Mouse (Mus musculus) macrophage (primary cell): Measurements from ENCODE around the gene Aagab. TPM values are rescaled to one million over a fixed set of nuclear protein-coding genes. Genes with fewer than 3 reads are reported as not detected.

Source experiments
- H3K27ac ChIP-seq: fragments of 350-480 bp; formaldehyde crosslinking; 2 replicates; pipeline ENCODE4 v1.9.0; 2021
- H3K36me3 ChIP-seq: fragments of 350-480 bp; formaldehyde crosslinking; 2 replicates; pipeline ENCODE4 v1.9.0; 2021; ENCODE audit errors: inconsistent target
- H3K4me3 ChIP-seq: fragments of 350-480 bp; formaldehyde crosslinking; 2 replicates; pipeline ENCODE4 v1.9.0; 2021; ENCODE audit errors: inconsistent target
- H3K79me2 ChIP-seq: fragments of 350-480 bp; formaldehyde crosslinking; 2 replicates; pipeline ENCODE4 v1.9.0; 2021; ENCODE audit errors: inconsistent target
- WGBS: methylation state at CpG from one replicate; pipeline ENCODE4 v1.1.7; 2026; ENCODE audit warnings: inconsistent platforms; ENCODE audit not compliant: missing documents; 5-methylcytosine and 5-hydroxymethylcytosine counted together
- polyA plus RNA-seq: library from polyadenylated mRNA; stranded (reverse); fragments of 250-400 nt; gene quantifications from 3 replicates; pipeline ENCODE4 v1.2.4, GENCODE M21; 2018; ENCODE audit warnings: inconsistent platforms

The Aagab gene
- polyA plus RNA-seq, 1 experiment from 2014 or later: 24.3 TPM

DNA sequence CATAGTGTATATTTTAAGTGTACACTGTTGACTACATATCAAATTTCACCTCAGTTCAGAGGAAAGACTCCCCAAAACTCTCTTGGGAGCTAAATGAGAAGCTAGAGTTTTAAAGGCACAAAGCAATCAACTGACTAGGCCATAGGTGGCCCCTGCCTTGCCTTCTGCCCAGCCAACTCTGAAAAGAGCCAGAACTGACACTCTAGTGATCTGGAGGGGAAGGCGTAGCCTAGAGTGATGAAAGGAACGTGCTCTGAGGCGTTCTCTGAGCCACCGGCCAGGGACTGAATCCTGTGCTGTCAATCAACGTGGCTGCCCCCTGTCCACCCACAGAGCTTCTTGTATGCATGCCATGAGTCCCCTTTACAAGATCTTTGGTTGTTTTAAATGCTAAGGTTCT lies 82.9 kb downstream of the Aagab start:
- WGBS: 100% methylated on average over 5 of the region's 5 CpGs
- H3K27ac ChIP-seq: no peak overlapping the region
- H3K36me3 ChIP-seq: no peaks in the 10 kb centered on the region
- H3K4me3 ChIP-seq: no peak overlapping the region
- no peaks in the 10 kb centered on the region for H3K79me2 ChIP-seq

GRCm38 (mm10) chr9:63687413-63688015 lies 85.1 kb downstream of the Aagab start:
- WGBS: 95% methylated on average over 7 of the region's 7 CpGs
- H3K36me3 ChIP-seq: no peaks in the 10 kb centered on the region

DNA sequence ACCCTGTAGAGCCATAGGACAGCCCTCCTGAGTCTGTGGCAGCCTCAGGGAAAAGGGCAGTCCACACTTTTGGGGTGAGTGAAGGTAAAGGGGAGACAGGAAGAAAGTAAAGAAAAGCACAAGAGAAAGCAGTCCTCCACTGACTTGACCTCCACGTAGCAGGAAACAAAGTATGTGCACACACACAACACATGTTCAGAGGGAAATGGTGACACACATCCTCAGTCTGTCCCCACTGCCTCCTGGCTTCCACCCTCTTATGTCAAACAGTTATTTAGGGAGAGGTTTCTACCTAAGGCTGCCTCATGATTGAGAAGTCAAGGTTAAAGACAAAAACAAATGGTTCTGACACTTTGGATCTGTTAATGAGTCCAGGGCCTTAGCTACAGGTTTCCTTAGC lies 88.1 kb downstream of the Aagab start:
- WGBS: 60% methylated on average over 1 of the region's 1 CpGs
- Histone ChIP-seq H3K4me3 (no peak overlapping the region), H3K79me2 (no peaks in the 10 kb centered on the region), H3K36me3 (no peaks in the 10 kb centered on the region), H3K27ac (no peak overlapping the region)

More at GRCm38 (mm10) chr9:63687413-63688015, 85.1 kb downstream of the Aagab start:
- Histone ChIP-seq H3K27ac (no peak overlapping the region), H3K4me3 (no peak overlapping the region), H3K79me2 (no peaks in the 10 kb centered on the region)

GRCm38 (mm10) chr9:63691960-63692359 lies 89.5 kb downstream of the Aagab start:
- no peaks in the 10 kb centered on the region for H3K79me2 ChIP-seq
- 71% methylated on average over 2 of the region's 2 CpGs for WGBS

More at GRCm38 (mm10) chr9:63691960-63692359, 89.5 kb downstream of the Aagab start:
- H3K27ac ChIP-seq: no peak overlapping the region
- H3K36me3 ChIP-seq: no peaks in the 10 kb centered on the region
- no peak overlapping the region for H3K4me3 ChIP-seq

Other genes starting within 250 kb of the Aagab start
- 18.9 to 30.0 TPM (median 22.3 TPM) in 3 replicates for gene Map2k5, start 224.8 kb upstream of the Aagab start, polyA plus RNA-seq
- 14.8 to 25.1 TPM (median 18.0 TPM) in 3 replicates for gene 2300009A05Rik, start 203.4 kb upstream of the Aagab start, polyA plus RNA-seq
- not detected in 3 replicates for gene Iqch, start 167 bp upstream of the Aagab start, polyA plus RNA-seq
- gene Smad3, start 155.3 kb downstream of the Aagab start, polyA plus RNA-seq: 9.9 to 14.5 TPM (median 12.2 TPM) in 3 replicates